In genomic region chr12:78225707-78226518, GRCm38 (mm10) we compare ENCODE assay signal across 8 mouse cellular contexts. TPM values are rescaled to one million over a fixed set of nuclear protein-coding genes. Genes with fewer than 3 reads are reported as not detected.
A peak's percentile ranks its signal among the peaks of the same experiment; 100 is the strongest.
DNase-seq lines count a peak whose midpoint lies in the region; ATAC-seq and TF ChIP-seq lines count a peak whose summit lies in the region.

Gphn (plus strand) TSS chr12:78226379.

- TF ChIP-seq POLR2A in olfactory bulb, adult 2 months (IDR thresholded peaks at IDR 0.05; ENCODE audit: insufficient read depth, low read depth, low read length), result 0 out of 2 replicates have a peak, but pooled peaks have one; percentile 29

- intact Hi-C loops in heart, postnatal 25 days (cut with DNase I), result loop anchor here (5.0 to 10.0 kb wide), 2 partner anchors 521 to 629 kb away; partner anchors contain the start of gene Mpp5

- TF ChIP-seq CTCF in layer of hippocampus, adult 2 months (conservative IDR thresholded peaks at IDR 0.05), result peak; percentile 43
- TF ChIP-seq CTCF in lung, embryonic 14.5 days (IDR thresholded peaks at IDR 0.05; ENCODE audit: low read depth), result peak; percentile 14; the same call in 1 of the 2 replicates
- no peak for TF ChIP-seq CTCF in olfactory bulb, adult 2 months (IDR thresholded peaks at IDR 0.05; ENCODE audit: insufficient read depth, low read depth, low read length)

- WGBS in forebrain, embryonic 15.5 days, result under 1% methylated on average over 70 of the region's 70 CpGs
- WGBS in lung, embryonic 14.5 days, result under 1% methylated on average over 70 of the region's 70 CpGs
- WGBS in olfactory bulb, adult 2 months, result under 1% methylated on average over 70 of the region's 70 CpGs

- H3K36me3 ChIP-seq in ES-E14 (ENCODE audit: control insufficient read depth, insufficient read depth, low read length, poor library complexity, severe bottlenecking), result no peaks in the 10 kb centered on the region
- no peaks in the 10 kb centered on the region for H3K36me3 ChIP-seq in forebrain, embryonic 15.5 days
- no peaks in the 10 kb centered on the region for H3K36me3 ChIP-seq in lung, embryonic 14.5 days (ENCODE audit: insufficient read depth)

- H3K9ac ChIP-seq in ES-E14 (ENCODE audit: insufficient read depth, low read depth, low read length, poor library complexity, severe bottlenecking), result peak within 1 kb of the TSS; percentile 90
- peak within 1 kb of the TSS; percentile 84 for H3K9ac ChIP-seq in forebrain, embryonic 15.5 days (replicated peaks)
- peak within 1 kb of the TSS; percentile 80 for H3K9ac ChIP-seq in lung, embryonic 14.5 days

- ATAC-seq in forebrain, embryonic 15.5 days (replicated peaks), result peak; percentile 99
- peak; percentile 99 for ATAC-seq in lung, embryonic 14.5 days (ENCODE audit: insufficient read depth)

- peak within 1 kb of the TSS; percentile 72 for H3K27ac ChIP-seq in ES-E14 (ENCODE audit: insufficient read depth, low read depth, low read length, poor library complexity, severe bottlenecking)
- peak within 1 kb of the TSS; percentile 99 for H3K27ac ChIP-seq in forebrain, embryonic 15.5 days (replicated peaks)
- H3K27ac ChIP-seq in layer of hippocampus, adult 2 months, result peak within 1 kb of the TSS; percentile 99
- peak within 1 kb of the TSS; percentile 99 for H3K27ac ChIP-seq in lung, embryonic 14.5 days (ENCODE audit: low read depth)
- peak within 1 kb of the TSS; percentile 94 for H3K27ac ChIP-seq in olfactory bulb, adult 2 months (ENCODE audit: insufficient read depth, low read depth, low read length)

- H3K4me2 ChIP-seq in forebrain, embryonic 15.5 days (replicated peaks), result peak within 1 kb of the TSS; percentile 54
- H3K4me2 ChIP-seq in lung, embryonic 14.5 days, result peak within 1 kb of the TSS; percentile 76

- peaks cover 0 to 6% of the 10 kb centered on the region in 2 experiments; a peak in 1 of 4 replicates for H3K4me1 ChIP-seq in ES-E14 (ENCODE audit: control insufficient read depth in 2 of 2, insufficient read depth in 2 of 2, low read length in 2 of 2, poor library complexity in 1 of 2)
- H3K4me1 ChIP-seq in forebrain, embryonic 15.5 days, result peaks cover 15% of the 10 kb centered on the region
- H3K4me1 ChIP-seq in lung, embryonic 14.5 days (ENCODE audit: insufficient read depth), result no peaks in the 10 kb centered on the region
- no peaks in the 10 kb centered on the region for H3K4me1 ChIP-seq in olfactory bulb, adult 2 months (ENCODE audit: control insufficient read depth, insufficient read depth, low read length)

- H3K27me3 ChIP-seq in forebrain, embryonic 15.5 days, result no peaks in the 10 kb centered on the region
- no peaks in the 10 kb centered on the region for H3K27me3 ChIP-seq in lung, embryonic 14.5 days (ENCODE audit: insufficient read depth, low read length)

- H3K9me3 ChIP-seq in ES-E14 (ENCODE audit: control insufficient read depth, insufficient read depth, low read depth, low read length), result no peaks in the 10 kb centered on the region
- no peaks in the 10 kb centered on the region for H3K9me3 ChIP-seq in forebrain, embryonic 15.5 days
- H3K9me3 ChIP-seq in lung, embryonic 14.5 days (ENCODE audit: low read depth, low read length), result no peaks in the 10 kb centered on the region

- H3K4me3 ChIP-seq in ES-E14 (ENCODE audit: insufficient read depth in 1 of 2, low read depth in 1 of 2, low read length in 2 of 2, poor library complexity in 1 of 2, severe bottlenecking in 1 of 2), result peak within 1 kb of the TSS; percentile 86 to 99
- peak within 1 kb of the TSS; percentile 81 for H3K4me3 ChIP-seq in forebrain, embryonic 15.5 days
- peak within 1 kb of the TSS; percentile 73 for H3K4me3 ChIP-seq in layer of hippocampus, adult 2 months
- peak within 1 kb of the TSS; percentile 88 for H3K4me3 ChIP-seq in lung, embryonic 14.5 days (ENCODE audit: low read depth, low read length)
- peak within 1 kb of the TSS; percentile 97 for H3K4me3 ChIP-seq in olfactory bulb, adult 2 months (ENCODE audit: insufficient read depth, low read depth, low read length)

- peak; percentile 73 for DNase-seq in ES-E14 (ENCODE audit: low read depth, low spot score)
- DNase-seq in cerebellum, adult 11-12 months, result peak; percentile 93
- DNase-seq in heart, postnatal 25 days (ENCODE audit: low spot score), result peak; percentile 81
- DNase-seq in layer of hippocampus, adult 2 months (ENCODE audit: low spot score in 2 of 2), result peak; percentile 91 to 94
- DNase-seq in lung, embryonic 14.5 days, result peak; percentile 92
- peak; percentile 82 for DNase-seq in thymus, postnatal 0 days (ENCODE audit: low spot score)

- in situ Hi-C loops in ES-E14 (cut with MboI; ENCODE audit: low sequenced_read_pairs in 2 of 2, unreplicated experiment in 2 of 2), result no loop called here

TF ChIP-seq in ES-E14, 5 proteins besides CTCF, POLR2A, EP300 and RAD21:
- peak; percentile 64; the same call in 1 of the 2 replicates for TF ChIP-seq HCFC1 (IDR thresholded peaks at IDR 0.05; ENCODE audit: borderline replicate concordance, insufficient read depth, low read length)
- no peak for TF ChIP-seq ZNF384 (IDR thresholded peaks at IDR 0.05; ENCODE audit: low read depth, low read length)

RNA-seq across cellular contexts. Expression of gene Gphn, which starts in this region (rescaled TPM):
- 6.2 and 7.3 TPM in 2 replicates for total RNA-seq in ES-E14 (2012; rRNA removed)
- polyA plus RNA-seq in forebrain, embryonic 15.5 days (2015; fragmentation: Nextera tagmentation; extraction: Ambion mirVana), result 28.1 and 30.6 TPM in 2 replicates
- total RNA-seq in heart, postnatal 25 days (2021), result 10 to 100 TPM; 22.4 to 23.9 TPM
- total RNA-seq in layer of hippocampus, adult 2 months (2021), result 10 to 100 TPM; 66.2 to 71.3 TPM
- 16.6 and 18.1 TPM in 2 replicates for polyA plus RNA-seq in lung, embryonic 14.5 days (2014; fragmentation: Nextera tagmentation; extraction: Ambion mirVana)
- not detected in 2 replicates for polyA plus RNA-seq in olfactory bulb, adult 2 months (2012; ENCODE audit: insufficient read depth, insufficient read length, low replicate concordance, missing spikeins)
- polyA plus RNA-seq in thymus, postnatal 0 days (2015; fragmentation: Nextera tagmentation; extraction: Ambion mirVana), result 8.9 and 10.0 TPM in 2 replicates

Comparison
In these comparisons a context has a peak if more than half of its experiments do, and no peak if none do; other contexts are left out.
1. Peak in every context shown above with its lines: DNase-seq, ATAC-seq, H3K4me3 ChIP-seq and H3K27ac ChIP-seq.